Mouse (Mus musculus): ENCODE measurements at regions not wholly inside any gene's neighbourhood (a gene's known extent, or its start where the extent isn't known, plus 50 kb on each side); places are given as distances from the start of the nearest gene placed in this dataset.

GRCm38 (mm10) chr7:135802598-135803121 lies 86.5 kb upstream of the Mki67 start:
- TF ChIP-seq CTCF (IDR thresholded peaks at IDR 0.05; ENCODE audit: borderline replicate concordance, insufficient read depth, low read length) (no peak), POLR2A (IDR thresholded peaks at IDR 0.05; ENCODE audit: low read depth, low read length) (no peak)

Measured in embryonic fibroblast, embryonic 13.5 days (primary cell).